Mouse (Mus musculus) E14TG2a.4 (cell line): ENCODE data around the gene Ptf1a.

Source experiments
- CTCF ChIP-seq: conservative IDR thresholded peaks from 2 replicates; pipeline ENCODE4 v1.5.1; 2014; ENCODE audit warnings: low read length
- NANOG ChIP-seq: IDR thresholded peaks from 2 replicates; pipeline ENCODE4 v1.6.1; 2014; ENCODE audit warnings: borderline replicate concordance, low read length, mixed read lengths
- POU5F1 ChIP-seq: IDR thresholded peaks from 2 replicates; pipeline ENCODE4 v1.6.1; 2014; ENCODE audit warnings: low read length, borderline replicate concordance

- TF ChIP-seq POU5F1, result no peak
- TF ChIP-seq CTCF, result no peak
- TF ChIP-seq NANOG, result no peak
Measured at GRCm38 (mm10) chr2:19452531-19453055, 7.1 kb downstream of the Ptf1a start.
